Mouse (Mus musculus) cerebellum, adult (tissue): ENCODE results near the gene Gm6164.
"Not testable (repeated sequence)": the region's sequence is repeated elsewhere in the genome, so short reads cannot be mapped to it uniquely, and the experiment has no call there.

Source experiments
- ATAC-seq: cut with Nextera tagmentation; 2 replicates; pipeline ENCODE4 v1.9.2; 2017; ENCODE audit warnings: mild to moderate bottlenecking, moderate library complexity, mixed read lengths; ENCODE audit not compliant: insufficient number of reproducible peaks, low FRiP score, low TSS enrichment

Gene Gm6164

DNA sequence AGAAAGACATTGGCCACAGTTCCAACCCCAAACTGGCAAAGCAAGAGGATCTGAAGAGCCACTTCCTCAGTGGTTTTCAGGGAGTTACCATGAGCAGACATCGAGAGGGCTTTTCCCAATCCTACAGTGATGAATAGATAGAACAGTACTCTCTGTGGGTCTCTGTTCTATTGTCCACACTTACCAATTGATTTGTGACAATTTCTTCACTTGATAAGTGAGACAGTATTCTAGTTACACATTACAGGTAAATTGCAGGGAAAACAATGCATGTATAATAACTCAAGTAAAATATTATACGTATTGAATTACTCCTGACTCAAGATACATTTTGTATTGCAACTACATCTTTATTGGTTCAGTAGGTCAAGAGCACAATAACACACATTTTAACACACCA lies at the start of gene Gm6164:
Gm6164 (minus strand) TSS at position 101 of the 400 bp plus-strand sequence.
- not testable (repeated sequence) for ATAC-seq

GRCm38 (mm10) chr7:20233728-20234127 lies 28.3 kb upstream of the Gm6164 start, which contains the start of gene Gm4498:
TSS of gene Gm4498 (minus strand) at chr7:20233828.
- ATAC-seq, result not testable (repeated sequence)

DNA sequence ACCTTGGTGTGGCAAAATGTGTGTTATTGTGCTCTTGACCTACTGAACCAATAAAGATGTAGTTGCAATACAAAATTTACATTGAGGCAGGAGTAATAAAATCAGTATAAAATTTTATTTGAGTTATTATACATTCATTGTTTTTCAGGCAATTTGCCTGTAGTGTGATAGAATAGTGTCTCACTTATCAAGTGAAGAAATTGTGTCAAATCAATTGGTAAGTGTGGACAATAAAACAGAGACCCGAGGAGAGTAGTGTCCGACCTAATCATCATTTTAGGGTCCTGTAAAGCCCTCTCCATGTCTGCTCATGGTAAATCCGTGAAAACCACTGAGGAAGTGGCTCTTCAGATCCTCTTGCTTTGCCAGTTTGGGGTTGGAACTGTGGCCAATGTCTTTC lies 12.0 kb downstream of the Gm6164 start, which contains the start of gene Vmn1r95:
Vmn1r95 (plus strand) TSS at position 301 of the 400 bp plus-strand sequence.
- not testable (repeated sequence) for ATAC-seq

DNA sequence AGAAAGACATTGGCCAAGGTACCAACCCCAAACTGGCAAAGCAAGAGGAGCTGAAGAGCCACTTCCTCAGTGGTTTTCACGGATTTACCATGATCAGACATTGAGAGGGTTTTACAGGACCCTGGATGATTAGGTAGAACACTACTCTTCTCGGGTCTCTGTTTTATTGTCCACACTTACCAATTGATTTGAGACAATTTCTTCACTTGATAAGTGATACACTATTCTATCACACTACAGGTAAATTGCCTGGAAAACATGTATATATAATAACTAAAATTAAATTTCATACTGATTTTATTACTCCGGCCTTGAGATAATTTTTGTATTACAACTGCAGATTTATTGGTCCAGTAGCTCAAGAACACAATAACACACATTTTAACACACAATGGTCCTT lies 37.1 kb downstream of the Gm6164 start, which contains the start of gene Vmn1r94:
Vmn1r94 (minus strand) TSS at position 101 of the 400 bp plus-strand sequence.
- not testable (repeated sequence) for ATAC-seq
